ENCODE assay signal across 14 mouse cellular contexts in the genomic region with DNA sequence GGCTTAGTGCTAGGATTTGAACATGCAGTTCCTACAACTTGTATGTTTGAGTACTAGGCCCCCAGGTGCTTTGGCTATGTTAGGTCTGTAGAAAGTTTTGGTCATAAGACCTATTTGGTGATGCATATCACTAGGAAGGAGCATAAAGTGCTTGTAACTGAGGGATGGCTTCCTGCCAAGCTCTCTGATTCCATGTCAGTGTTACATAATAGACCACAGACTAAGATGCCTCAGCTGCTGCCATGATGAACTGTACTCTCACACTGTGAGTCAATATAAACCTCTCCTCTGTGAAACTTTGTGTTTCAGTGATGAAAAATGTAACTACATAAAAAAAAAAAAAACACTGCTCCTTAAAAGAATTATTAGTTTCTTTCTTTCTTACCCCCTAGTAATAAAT.
A peak's percentile ranks its signal among the peaks of the same experiment; 100 is the strongest.
DNase-seq lines count a peak whose midpoint lies in the region; ATAC-seq and TF ChIP-seq lines count a peak whose summit lies in the region.
"Had no signal": no experiment of that assay in that cellular context is flagged by ENCODE, and none has a peak within 500 bp of the region (broad histone marks: within the 10 kb centered on the region; RNA-seq: fewer than 3 reads in every experiment).

No protein-coding gene starts in this region.

- TF ChIP-seq POLR2A in limb, embryonic 14.5 days (IDR thresholded peaks at IDR 0.05; ENCODE audit: borderline replicate concordance, extremely low read depth, insufficient read depth, insufficient read length), result no peak
- TF ChIP-seq POLR2A in MEL (IDR thresholded peaks at IDR 0.05; ENCODE audit: control insufficient read depth in 1 of 2, insufficient read depth in 1 of 2, low read depth in 1 of 2, low read length in 2 of 2, poor library complexity in 1 of 2), result no peak

- no peaks in the 10 kb centered on the region for H3K79me2 ChIP-seq in MEL (ENCODE audit: control insufficient read depth, insufficient read depth, low read length, poor library complexity)

- no peak overlapping the region for H3K4me2 ChIP-seq in limb, embryonic 14.5 days (replicated peaks; ENCODE audit: low read depth, low read length, severe bottlenecking)
- H3K4me2 ChIP-seq: limb, embryonic 12.5 days; midbrain, embryonic 15.5 days; neural tube, embryonic 12.5 days had no signal

- no peak for TF ChIP-seq EP300 in MEL (IDR thresholded peaks at IDR 0.05; ENCODE audit: low read depth in 1 of 2, low read length in 2 of 2)

- no peak for TF ChIP-seq RAD21 in MEL (IDR thresholded peaks at IDR 0.05; ENCODE audit: low read depth, low read length)

- H3K4me1 ChIP-seq in limb, embryonic 14.5 days (ENCODE audit: control insufficient read depth, insufficient read depth, low read length), result no peaks in the 10 kb centered on the region
- no peaks in the 10 kb centered on the region for H3K4me1 ChIP-seq in limb, embryonic 10.5 days
- H3K4me1 ChIP-seq in MEL (ENCODE audit: control insufficient read depth in 1 of 2, insufficient read depth in 2 of 2, low read length in 2 of 2), result no peaks in the 10 kb centered on the region
- H3K4me1 ChIP-seq: limb, embryonic 12.5 days; midbrain, embryonic 15.5 days; neural tube, embryonic 12.5 days had no signal

- no peak overlapping the region for H3K27ac ChIP-seq in limb, embryonic 14.5 days (replicated peaks; ENCODE audit: low read depth, low read length)
- no peak overlapping the region for H3K27ac ChIP-seq in limb, embryonic 10.5 days
- H3K27ac ChIP-seq in MEL (ENCODE audit: control insufficient read depth, low read depth, low read length), result no peak overlapping the region
- H3K27ac ChIP-seq: limb, embryonic 12.5 days; midbrain, embryonic 15.5 days; neural tube, embryonic 12.5 days had no signal

- no peak overlapping the region for H3K9ac ChIP-seq in limb, embryonic 14.5 days (ENCODE audit: low read depth, low read length, severe bottlenecking)
- H3K9ac ChIP-seq in MEL (ENCODE audit: control insufficient read depth, low read depth, low read length, poor library complexity, severe bottlenecking), result no peak overlapping the region
- H3K9ac ChIP-seq: limb, embryonic 12.5 days; midbrain, embryonic 15.5 days; neural tube, embryonic 12.5 days had no signal

- H3K36me3 ChIP-seq in limb, embryonic 14.5 days (ENCODE audit: control insufficient read depth, insufficient read depth, low read length), result no peaks in the 10 kb centered on the region
- no peaks in the 10 kb centered on the region for H3K36me3 ChIP-seq in limb, embryonic 10.5 days
- H3K36me3 ChIP-seq in MEL (ENCODE audit: control insufficient read depth in 1 of 2, insufficient read depth in 2 of 2, low read length in 2 of 2), result no peaks in the 10 kb centered on the region
- H3K36me3 ChIP-seq: limb, embryonic 12.5 days; midbrain, embryonic 15.5 days; neural tube, embryonic 12.5 days had no signal

- TF ChIP-seq CTCF in MEL (IDR thresholded peaks at IDR 0.05 in 2 of 3, conservative IDR thresholded peaks at IDR 0.05 in 1 of 3; ENCODE audit: control insufficient read depth in 1 of 3, insufficient read depth in 1 of 3, low read depth in 2 of 3, low read length in 3 of 3, poor library complexity in 1 of 3, severe bottlenecking in 1 of 3), result no peak

- H3K27me3 ChIP-seq in limb, embryonic 14.5 days (ENCODE audit: control insufficient read depth, insufficient read depth, low read length), result no peaks in the 10 kb centered on the region
- H3K27me3 ChIP-seq in limb, embryonic 10.5 days (ENCODE audit: low read depth, poor library complexity, severe bottlenecking), result no peaks in the 10 kb centered on the region
- no peaks in the 10 kb centered on the region for H3K27me3 ChIP-seq in MEL (ENCODE audit: control insufficient read depth in 1 of 2, insufficient read depth in 2 of 2, low read length in 2 of 2)
- H3K27me3 ChIP-seq: limb, embryonic 12.5 days; midbrain, embryonic 15.5 days; neural tube, embryonic 12.5 days had no signal

- no peak overlapping the region for H3K4me3 ChIP-seq in limb, embryonic 14.5 days (replicated peaks; ENCODE audit: low read length)
- no peak overlapping the region for H3K4me3 ChIP-seq in limb, embryonic 10.5 days
- no peak overlapping the region for H3K4me3 ChIP-seq in MEL (ENCODE audit: control insufficient read depth in 1 of 2, insufficient read depth in 1 of 2, low read depth in 2 of 2, low read length in 2 of 2)
- H3K4me3 ChIP-seq: limb, embryonic 12.5 days; midbrain, embryonic 15.5 days; neural tube, embryonic 12.5 days had no signal

- no peaks in the 10 kb centered on the region for H3K9me3 ChIP-seq in limb, embryonic 14.5 days (ENCODE audit: control insufficient read depth, low read length)
- no peaks in the 10 kb centered on the region for H3K9me3 ChIP-seq in limb, embryonic 10.5 days (replicated peaks)
- no peaks in the 10 kb centered on the region for H3K9me3 ChIP-seq in MEL (replicated peaks; ENCODE audit: insufficient read depth, low read length)
- H3K9me3 ChIP-seq: limb, embryonic 12.5 days; midbrain, embryonic 15.5 days; neural tube, embryonic 12.5 days had no signal

- ATAC-seq in limb, embryonic 14.5 days (ENCODE audit: low FRiP score, low read depth), result no peak
- ATAC-seq in hematopoietic stem cell, adult 5-6 weeks (replicated peaks in 1 of 2; ENCODE audit: insufficient read depth in 1 of 2, low FRiP score in 2 of 2, low TSS enrichment in 1 of 2, low read depth in 1 of 2, poor library complexity in 2 of 2, severe bottlenecking in 2 of 2), result peak; percentile 58 to 67; a peak in 3 of 4 replicates
- ATAC-seq: midbrain, embryonic 15.5 days had no signal

- peak; percentile 13 to 20 for DNase-seq in cerebellum, postnatal 14 days
- DNase-seq in cerebellum, adult 11 months, result no peak
- peak; percentile 9 for DNase-seq in limb, embryonic 14.5 days (ENCODE audit: low spot score)
- DNase-seq in limb, embryonic 10.5 days (ENCODE audit: low spot score), result no peak
- peak; percentile 8 for DNase-seq in MEL (ENCODE audit: low read depth, low spot score)
- DNase-seq in retina, embryonic 14.5 days (ENCODE audit: low spot score), result no peak
- no peak for DNase-seq in cerebellum, adult 8-10 months
- DNase-seq: cerebellum, adult 11-12 months; heart, postnatal 36 days; retina, postnatal 1 day had no signal

TF ChIP-seq in MEL, 35 proteins besides CTCF, POLR2A, EP300 and RAD21:
- TF ChIP-seq RCOR1 (IDR thresholded peaks at IDR 0.05; ENCODE audit: low read depth, low read length) (no peak), JUND (IDR thresholded peaks at IDR 0.05; ENCODE audit: low read depth, low read length) (no peak), HCFC1 (IDR thresholded peaks at IDR 0.05; ENCODE audit: low read depth, low read length) (no peak), MYC (IDR thresholded peaks at IDR 0.05; ENCODE audit: low read depth, low read length) (no peak), GABPA (IDR thresholded peaks at IDR 0.05; ENCODE audit: low read depth, low read length) (no peak), ZNF384 (IDR thresholded peaks at IDR 0.05; ENCODE audit: low read depth, low read length) (no peak), USF2 (IDR thresholded peaks at IDR 0.05; ENCODE audit: borderline replicate concordance in 1 of 2, insufficient read depth in 1 of 2, low read depth in 1 of 2, low read length in 2 of 2) (no peak), E2F4 (IDR thresholded peaks at IDR 0.05; ENCODE audit: borderline replicate concordance, low read depth, low read length) (no peak), MAFK (IDR thresholded peaks at IDR 0.05; ENCODE audit: borderline replicate concordance, low read depth, low read length) (no peak), ZKSCAN1 (IDR thresholded peaks at IDR 0.05; ENCODE audit: low read depth, low read length) (no peak)

Comparison
In these comparisons a context has a peak if more than half of its experiments do, and no peak if none do; other contexts are left out.
1. DNase-seq: peak in cerebellum, postnatal 14 days (2 of 2), limb, embryonic 14.5 days (single experiment) and MEL (single experiment); none in cerebellum, adult 11 months (single experiment), limb, embryonic 10.5 days (single experiment), retina, embryonic 14.5 days (single experiment) and cerebellum, adult 8-10 months (single experiment).